In the genomic region with DNA sequence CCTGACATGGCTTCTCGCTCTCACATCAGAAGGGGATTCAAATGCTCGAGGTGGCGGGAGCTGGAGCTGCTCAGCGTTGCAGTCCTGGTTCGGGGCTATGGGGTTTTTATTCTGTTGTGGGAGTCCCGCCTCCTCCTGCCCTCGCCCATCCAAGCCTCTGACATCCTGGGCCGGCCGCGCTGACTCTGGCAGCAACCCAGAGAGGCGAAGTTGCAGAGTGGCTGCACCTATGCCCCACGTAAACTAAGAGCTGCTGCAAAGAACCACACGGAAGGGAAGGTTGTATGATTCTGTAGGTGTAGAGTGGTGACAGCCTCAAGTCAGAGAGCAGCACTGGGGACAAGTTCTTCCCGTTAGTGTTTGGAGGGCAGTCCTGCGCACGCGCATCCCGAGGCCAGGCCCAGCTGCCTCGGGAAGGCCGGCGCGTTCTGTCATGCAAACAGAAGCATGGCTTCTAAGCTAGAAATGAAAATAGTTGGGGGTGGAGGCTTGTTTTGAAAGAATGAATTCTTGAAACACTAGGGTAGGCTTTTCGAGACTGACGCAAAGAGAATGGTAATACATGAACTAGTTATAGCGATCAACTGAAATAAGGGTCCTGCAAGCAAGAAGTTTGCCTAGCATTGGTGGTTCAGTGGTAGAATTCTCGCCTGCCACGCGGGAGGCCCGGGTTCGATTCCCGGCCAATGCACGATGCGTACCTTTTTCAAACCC, we compare ENCODE assay signal across 8 mouse cellular contexts. TPM values are rescaled to one million over a fixed set of nuclear protein-coding genes. Genes with fewer than 3 reads are reported as not detected.
DNase-seq lines count a peak whose midpoint lies in the region; ATAC-seq lines count a peak whose summit lies in the region.

No protein-coding gene starts in this region.

- WGBS in forebrain, embryonic 11.5 days: under 1% methylated on average over 33 of the region's 33 CpGs
- under 1% methylated on average over 33 of the region's 33 CpGs for WGBS in heart, embryonic 16.5 days
- WGBS in liver, embryonic 13.5 days (ENCODE audit: insufficient replicate concordance): 1% methylated on average over 33 of the region's 33 CpGs
- 0% methylated on average over 33 of the region's 33 CpGs for WGBS in stomach, embryonic 15.5 days

- H3K4me1 ChIP-seq in forebrain, embryonic 11.5 days (replicated peaks; ENCODE audit: control insufficient read depth, insufficient read depth, low read length): no peaks in the 10 kb centered on the region
- peaks cover 4% of the 10 kb centered on the region; the same call in 1 of the 2 replicates for H3K4me1 ChIP-seq in heart, embryonic 16.5 days (ENCODE audit: control insufficient read depth, insufficient read depth, low read length)
- H3K4me1 ChIP-seq in liver, embryonic 13.5 days (replicated peaks): peaks cover 14% of the 10 kb centered on the region
- H3K4me1 ChIP-seq in stomach, embryonic 15.5 days: no peaks in the 10 kb centered on the region; the same call in 1 of the 2 replicates

- peak overlapping the region; percentile 55 for H3K9ac ChIP-seq in forebrain, embryonic 11.5 days (ENCODE audit: low read length)
- H3K9ac ChIP-seq in heart, embryonic 16.5 days (ENCODE audit: low read length): peak overlapping the region; percentile 75
- peak overlapping the region; percentile 73 for H3K9ac ChIP-seq in liver, embryonic 13.5 days
- H3K9ac ChIP-seq in stomach, embryonic 15.5 days: peak overlapping the region; percentile 38; the same call in 1 of the 2 replicates

- H3K4me2 ChIP-seq in forebrain, embryonic 11.5 days (ENCODE audit: low read depth, low read length, severe bottlenecking): peak overlapping the region; percentile 52
- H3K4me2 ChIP-seq in heart, embryonic 16.5 days (ENCODE audit: low read depth, low read length): peak overlapping the region; percentile 68
- H3K4me2 ChIP-seq in liver, embryonic 13.5 days: peak overlapping the region; percentile 75
- H3K4me2 ChIP-seq in stomach, embryonic 15.5 days: peak overlapping the region; percentile 55

- DNase-seq in c-Kit-positive CD71-negative TER-119-negative erythroid progenitor cells, embryonic 14.5 days (ENCODE audit: low read depth): peak; percentile 75
- DNase-seq in forebrain, embryonic 11.5 days (ENCODE audit: low spot score): peak; percentile 92
- peak; percentile 92 for DNase-seq in kidney, postnatal 25 days
- peak; percentile 58 for DNase-seq in liver, embryonic 13.5 days
- DNase-seq in neural tube, embryonic 10.5 days (ENCODE audit: extremely low spot score, low spot score): peak; percentile 93

- H3K27me3 ChIP-seq in forebrain, embryonic 11.5 days (ENCODE audit: control insufficient read depth, insufficient read depth, low read length): no peaks in the 10 kb centered on the region
- H3K27me3 ChIP-seq in heart, embryonic 16.5 days (ENCODE audit: control insufficient read depth, insufficient read depth, low read length): no peaks in the 10 kb centered on the region
- H3K27me3 ChIP-seq in liver, embryonic 13.5 days: no peaks in the 10 kb centered on the region
- H3K27me3 ChIP-seq in stomach, embryonic 15.5 days (replicated peaks): no peaks in the 10 kb centered on the region

- H3K27ac ChIP-seq in forebrain, embryonic 11.5 days (ENCODE audit: low read depth, low read length): peak overlapping the region; percentile 57
- H3K27ac ChIP-seq in heart, embryonic 16.5 days (ENCODE audit: low read length): peak overlapping the region; percentile 91
- peak overlapping the region; percentile 89 for H3K27ac ChIP-seq in liver, embryonic 13.5 days
- peak overlapping the region; percentile 92 for H3K27ac ChIP-seq in stomach, embryonic 15.5 days

- peak; percentile 86 for ATAC-seq in CD4-positive, CD25-positive, alpha-beta regulatory T cell, adult 4 months
- peak; percentile 92 for ATAC-seq in forebrain, embryonic 11.5 days (replicated peaks; ENCODE audit: low FRiP score)
- ATAC-seq in heart, embryonic 16.5 days (replicated peaks; ENCODE audit: extremely low read depth, insufficient read depth, low FRiP score): peak; percentile 94
- peak; percentile 95 for ATAC-seq in liver, embryonic 13.5 days (ENCODE audit: low read depth)
- ATAC-seq in stomach, embryonic 15.5 days (ENCODE audit: insufficient read depth, low FRiP score, low read depth): peak; percentile 93

- peak overlapping the region; percentile 62 for H3K4me3 ChIP-seq in forebrain, embryonic 11.5 days (ENCODE audit: low read depth, low read length)
- peak overlapping the region; percentile 77 for H3K4me3 ChIP-seq in heart, embryonic 16.5 days (ENCODE audit: low read length)
- peak overlapping the region; percentile 71 for H3K4me3 ChIP-seq in liver, embryonic 13.5 days (replicated peaks)
- H3K4me3 ChIP-seq in stomach, embryonic 15.5 days (replicated peaks): peak overlapping the region; percentile 73

- H3K9me3 ChIP-seq in forebrain, embryonic 11.5 days (ENCODE audit: control insufficient read depth, low read length): no peaks in the 10 kb centered on the region
- H3K9me3 ChIP-seq in heart, embryonic 16.5 days (replicated peaks; ENCODE audit: control insufficient read depth, low read length): no peaks in the 10 kb centered on the region
- no peaks in the 10 kb centered on the region for H3K9me3 ChIP-seq in liver, embryonic 13.5 days (replicated peaks)
- no peaks in the 10 kb centered on the region for H3K9me3 ChIP-seq in stomach, embryonic 15.5 days

- no peaks in the 10 kb centered on the region for H3K36me3 ChIP-seq in forebrain, embryonic 11.5 days (ENCODE audit: control insufficient read depth, insufficient read depth, low read length)
- H3K36me3 ChIP-seq in heart, embryonic 16.5 days (ENCODE audit: control insufficient read depth, insufficient read depth): no peaks in the 10 kb centered on the region
- no peaks in the 10 kb centered on the region for H3K36me3 ChIP-seq in liver, embryonic 13.5 days
- H3K36me3 ChIP-seq in stomach, embryonic 15.5 days: no peaks in the 10 kb centered on the region

RNA-seq across cellular contexts. Expression of a gene that starts 20.2 kb away (rescaled TPM):
- not detected for polyA plus RNA-seq in CD4-positive, CD25-positive, alpha-beta regulatory T cell, adult 4 months (2017; shearing (Covaris generic))
- 4.3 TPM in 2 replicates for polyA plus RNA-seq in forebrain, embryonic 11.5 days (2014; fragmentation: Nextera tagmentation; extraction: Ambion mirVana)
- polyA plus RNA-seq in heart, embryonic 16.5 days (2015; fragmentation: Nextera tagmentation; extraction: Ambion mirVana): 10.2 and 10.7 TPM in 2 replicates
- 17.9 and 23.1 TPM in 2 replicates for polyA plus RNA-seq in liver, embryonic 13.5 days (2015; fragmentation: Nextera tagmentation; extraction: Ambion mirVana)
- polyA plus RNA-seq in stomach, embryonic 15.5 days (2015; fragmentation: Nextera tagmentation; extraction: Ambion mirVana): 18.7 and 18.8 TPM in 2 replicates

RNA-seq across cellular contexts. Expression of a gene that starts 25.8 kb away (rescaled TPM):
- polyA plus RNA-seq in CD4-positive, CD25-positive, alpha-beta regulatory T cell, adult 4 months (2017; shearing (Covaris generic)): under 1 TPM in 1 of 2 experiments, not detected in 1; 0.26 TPM
- polyA plus RNA-seq in forebrain, embryonic 11.5 days (2014; fragmentation: Nextera tagmentation; extraction: Ambion mirVana): 0.21 and 0.35 TPM in 2 replicates
- 1.1 and 1.3 TPM in 2 replicates for polyA plus RNA-seq in heart, embryonic 16.5 days (2015; fragmentation: Nextera tagmentation; extraction: Ambion mirVana)
- 2.0 and 2.4 TPM in 2 replicates for polyA plus RNA-seq in liver, embryonic 13.5 days (2015; fragmentation: Nextera tagmentation; extraction: Ambion mirVana)
- polyA plus RNA-seq in stomach, embryonic 15.5 days (2015; fragmentation: Nextera tagmentation; extraction: Ambion mirVana): 1.3 and 1.7 TPM in 2 replicates

Comparison
In these comparisons a context has a peak if more than half of its experiments do, and no peak if none do; other contexts are left out.
1. Peak in every context shown above with its lines: DNase-seq, ATAC-seq, H3K4me3 ChIP-seq and H3K27ac ChIP-seq.